Mouse (Mus musculus) left cerebral cortex, postnatal 4 days (tissue): Measurements from ENCODE around the gene Efhc1. TPM values are rescaled to one million over a fixed set of nuclear protein-coding genes. Genes with fewer than 3 reads are reported as not detected.

Source experiments
- total RNA-seq, 2 experiments: library from RNA; stranded (reverse); gene quantifications; 2 replicates each; pipeline ENCODE4 v1.2.3; 2021

The Efhc1 gene
- total RNA-seq, 2 experiments from 2014 or later: 0.97 to 2.2 TPM

Other genes with a start within 250 kb of the Efhc1 start
- gene Il17a, start 220.7 kb upstream of the Efhc1 start, total RNA-seq: not detected
- not detected for gene Il17f, start 161.0 kb upstream of the Efhc1 start, total RNA-seq
- 10 to 100 TPM in 1 of 2 experiments, 1 to 10 TPM in 1; 9.7 to 11.3 TPM for gene Mcm3, start 131.3 kb upstream of the Efhc1 start, total RNA-seq
- gene Paqr8, start 61.0 kb upstream of the Efhc1 start, total RNA-seq: 10 to 100 TPM; 37.9 to 44.9 TPM
- gene Tram2, start 127.6 kb downstream of the Efhc1 start, total RNA-seq: 1 to 10 TPM; 4.2 to 4.9 TPM